ENCODE assay signal across 16 mouse cellular contexts in the genomic region with DNA sequence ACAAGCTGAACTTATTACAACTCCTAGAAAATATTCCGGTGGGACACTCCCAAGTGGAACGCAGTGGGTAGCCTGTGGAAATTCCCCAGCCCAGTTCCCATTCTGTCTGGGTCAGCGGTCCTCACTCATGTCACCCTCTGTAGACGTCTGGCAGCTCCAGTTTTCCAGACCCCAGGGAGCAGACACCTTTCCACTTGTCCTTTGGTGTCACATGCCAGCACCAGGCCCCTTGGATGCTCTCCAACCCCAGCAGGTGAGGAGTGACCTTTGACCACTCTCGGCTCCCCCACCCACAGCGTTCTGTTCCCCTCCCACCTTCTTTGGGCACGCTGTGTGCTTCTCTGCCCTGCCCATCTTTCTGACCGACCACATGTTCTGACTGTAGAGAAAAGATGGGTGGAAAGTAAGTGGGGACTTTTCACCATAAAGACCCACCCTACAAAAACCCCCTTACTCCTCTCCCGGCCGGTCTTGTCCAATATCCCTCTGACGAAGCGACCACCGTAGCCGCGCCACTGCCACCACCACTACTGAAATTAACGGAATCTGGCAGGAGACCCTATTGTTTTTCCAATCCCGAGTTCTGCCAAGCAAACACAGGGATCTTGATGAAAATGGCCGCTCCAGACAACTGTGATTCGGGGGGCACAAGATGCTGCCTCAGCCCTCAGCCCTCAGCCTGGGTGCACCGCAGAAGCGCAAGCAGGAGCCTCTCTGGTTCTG.
DNase-seq lines count a peak whose midpoint lies in the region; ATAC-seq lines count a peak whose summit lies in the region.
"Had no signal": no experiment of that assay in that cellular context is flagged by ENCODE, and none has a peak within 500 bp of the region (broad histone marks: within the 10 kb centered on the region; RNA-seq: fewer than 3 reads in every experiment).

No protein-coding gene starts in this region.

- no peaks in the 10 kb centered on the region for H3K9me3 ChIP-seq in kidney, embryonic 14.5 days (ENCODE audit: control insufficient read depth, low read length)
- no peaks in the 10 kb centered on the region for H3K9me3 ChIP-seq in kidney, embryonic 16.5 days (ENCODE audit: low read length)
- H3K9me3 ChIP-seq: embryonic facial prominence, embryonic 10.5 days; heart, embryonic 12.5 days; hindbrain, embryonic 10.5 days; liver, embryonic 12.5 days had no signal

- WGBS in kidney, embryonic 14.5 days, result 80% methylated on average over 21 of the region's 21 CpGs
- 77% methylated on average over 21 of the region's 21 CpGs for WGBS in kidney, embryonic 16.5 days

- no peak overlapping the region for H3K9ac ChIP-seq in kidney, embryonic 14.5 days (ENCODE audit: low read depth, low read length)
- no peak overlapping the region for H3K9ac ChIP-seq in kidney, embryonic 16.5 days (replicated peaks; ENCODE audit: low read length)
- H3K9ac ChIP-seq: heart, embryonic 12.5 days; liver, embryonic 12.5 days had no signal

- no peak overlapping the region for H3K27ac ChIP-seq in kidney, embryonic 14.5 days (ENCODE audit: low read depth, low read length)
- no peak overlapping the region for H3K27ac ChIP-seq in kidney, embryonic 16.5 days (ENCODE audit: low read length)
- H3K27ac ChIP-seq: embryonic facial prominence, embryonic 10.5 days; liver, embryonic 12.5 days had no signal

- H3K27me3 ChIP-seq in kidney, embryonic 14.5 days (ENCODE audit: control insufficient read depth, insufficient read depth, low read length), result 0 out of 2 replicates have a peak, but pooled peaks cover 4% of the 10 kb centered on the region
- no peaks in the 10 kb centered on the region for H3K27me3 ChIP-seq in kidney, embryonic 16.5 days (ENCODE audit: insufficient read depth, low read length)
- H3K27me3 ChIP-seq: heart, embryonic 12.5 days; liver, embryonic 12.5 days had no signal

- H3K4me3 ChIP-seq in kidney, embryonic 14.5 days (ENCODE audit: low read length), result no peak overlapping the region
- no peak overlapping the region for H3K4me3 ChIP-seq in kidney, embryonic 16.5 days (ENCODE audit: low read length)
- H3K4me3 ChIP-seq: embryonic facial prominence, embryonic 10.5 days; erythroblast, embryonic 14.5 days; heart, embryonic 12.5 days; hindbrain, embryonic 10.5 days; liver, embryonic 12.5 days had no signal

- H3K36me3 ChIP-seq in kidney, embryonic 14.5 days (ENCODE audit: control insufficient read depth, insufficient read depth, low read length), result no peaks in the 10 kb centered on the region
- no peaks in the 10 kb centered on the region for H3K36me3 ChIP-seq in kidney, embryonic 16.5 days (ENCODE audit: insufficient read depth, low read length)
- H3K36me3 ChIP-seq: embryonic facial prominence, embryonic 10.5 days; heart, embryonic 12.5 days; hindbrain, embryonic 10.5 days; liver, embryonic 12.5 days had no signal

- peaks cover 6% of the 10 kb centered on the region; the same call in 1 of the 2 replicates for H3K4me1 ChIP-seq in kidney, embryonic 14.5 days (ENCODE audit: control insufficient read depth, insufficient read depth, low read length)
- H3K4me1 ChIP-seq in kidney, embryonic 16.5 days (ENCODE audit: insufficient read depth, low read length), result no peaks in the 10 kb centered on the region
- H3K4me1 ChIP-seq: liver, embryonic 12.5 days had no signal

- H3K4me2 ChIP-seq in kidney, embryonic 14.5 days (replicated peaks; ENCODE audit: low read depth, low read length), result no peak overlapping the region
- H3K4me2 ChIP-seq in kidney, embryonic 16.5 days (replicated peaks; ENCODE audit: low read depth, low read length), result no peak overlapping the region
- H3K4me2 ChIP-seq: heart, embryonic 12.5 days; liver, embryonic 12.5 days had no signal

- DNase-seq in kidney, adult 18-20 months, result peak; percentile 23
- peak; percentile 38 for DNase-seq in testis, postnatal 10 days (ENCODE audit: low spot score)
- no peak for DNase-seq in testis, postnatal 14 days (ENCODE audit: low spot score)
- no peak for DNase-seq in MN1 (ENCODE audit: low spot score)
- no peak for DNase-seq in T-cell, adult 2 months (ENCODE audit: low spot score)
- DNase-seq: adrenal gland, postnatal 14 days; gastrocnemius, postnatal 14 days had no signal

- ATAC-seq in kidney, embryonic 14.5 days (ENCODE audit: low FRiP score, low TSS enrichment), result no peak
- 0 out of 2 replicates have a peak, but pooled peaks have one; percentile 35 for ATAC-seq in kidney, embryonic 16.5 days (ENCODE audit: low FRiP score, low TSS enrichment)
- ATAC-seq: CD4-positive, CD25-positive, alpha-beta regulatory T cell, adult 4 months; inflammation-experienced regulatory T-cells, adult 6 months; liver, embryonic 12.5 days had no signal

Comparison
In these comparisons a context has a peak if more than half of its experiments do, and no peak if none do; other contexts are left out.
1. DNase-seq: peak in kidney, adult 18-20 months (single experiment) and testis, postnatal 10 days (single experiment); none in testis, postnatal 14 days (single experiment), MN1 (single experiment) and T-cell, adult 2 months (single experiment).